Mouse (Mus musculus) E14TG2a.4 (cell line): ENCODE results near the gene Fosb.

ENCODE experiments used
- CTCF ChIP-seq: conservative IDR thresholded peaks from 2 replicates; pipeline ENCODE4 v1.5.1; 2014; ENCODE audit warnings: low read length
- NANOG ChIP-seq: IDR thresholded peaks from 2 replicates; pipeline ENCODE4 v1.6.1; 2014; ENCODE audit warnings: borderline replicate concordance, low read length, mixed read lengths
- POU5F1 ChIP-seq: IDR thresholded peaks from 2 replicates; pipeline ENCODE4 v1.6.1; 2014; ENCODE audit warnings: low read length, borderline replicate concordance

GRCm38 (mm10) chr7:19299194-19299593, 10.7 kb downstream of the Fosb start:
- peak; percentile 36 for TF ChIP-seq CTCF
- no peak for TF ChIP-seq POU5F1
- no peak for TF ChIP-seq NANOG
